Mouse (Mus musculus): ENCODE results near the gene Mtf1.
A peak's percentile ranks its signal among the peaks of the same experiment; 100 is the strongest.

The Mtf1 gene

DNA sequence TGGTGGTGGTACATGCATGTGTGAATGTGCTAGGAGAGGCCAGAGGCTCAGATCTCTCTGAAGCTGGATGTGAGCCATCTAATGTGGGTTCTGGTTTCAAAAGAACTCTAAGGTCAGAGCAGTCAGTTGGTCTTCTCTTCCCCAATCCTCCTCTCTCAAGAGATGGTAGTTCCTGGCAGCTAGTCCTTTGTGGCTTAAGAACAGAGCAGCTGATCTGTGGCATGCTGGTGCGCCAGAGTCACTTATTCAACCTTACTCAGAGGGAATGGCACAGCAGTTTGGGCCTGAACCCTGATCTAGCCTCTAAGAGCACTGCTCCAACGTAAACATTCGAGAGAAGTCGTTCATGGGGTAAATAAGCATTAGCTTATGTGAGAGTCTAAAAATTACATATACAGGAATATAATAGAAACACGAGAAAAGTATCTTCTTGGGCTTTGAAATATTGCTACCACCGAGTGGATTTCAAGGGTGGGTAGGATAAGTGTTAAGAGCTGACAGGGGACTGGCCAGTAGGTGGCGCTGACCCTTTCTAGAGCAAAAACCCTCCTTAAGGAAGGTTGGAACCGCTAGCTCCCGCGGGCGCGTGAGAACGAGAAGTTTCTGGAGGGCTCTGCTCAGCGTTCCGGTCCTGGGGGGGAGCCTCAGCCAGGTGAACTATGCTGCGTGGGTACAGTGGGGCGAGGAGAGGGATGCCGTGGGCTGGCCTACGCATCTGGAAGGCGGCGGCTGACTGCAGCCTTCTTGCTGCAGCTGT, at the start of gene Mtf1:
Gene Mtf1, plus strand, starts transcription at position 553 of the 757 bp plus-strand sequence.
- peak; percentile 46 to 91 for DNase-seq (ENCODE audit: low spot score in 2 of 2)

DNA sequence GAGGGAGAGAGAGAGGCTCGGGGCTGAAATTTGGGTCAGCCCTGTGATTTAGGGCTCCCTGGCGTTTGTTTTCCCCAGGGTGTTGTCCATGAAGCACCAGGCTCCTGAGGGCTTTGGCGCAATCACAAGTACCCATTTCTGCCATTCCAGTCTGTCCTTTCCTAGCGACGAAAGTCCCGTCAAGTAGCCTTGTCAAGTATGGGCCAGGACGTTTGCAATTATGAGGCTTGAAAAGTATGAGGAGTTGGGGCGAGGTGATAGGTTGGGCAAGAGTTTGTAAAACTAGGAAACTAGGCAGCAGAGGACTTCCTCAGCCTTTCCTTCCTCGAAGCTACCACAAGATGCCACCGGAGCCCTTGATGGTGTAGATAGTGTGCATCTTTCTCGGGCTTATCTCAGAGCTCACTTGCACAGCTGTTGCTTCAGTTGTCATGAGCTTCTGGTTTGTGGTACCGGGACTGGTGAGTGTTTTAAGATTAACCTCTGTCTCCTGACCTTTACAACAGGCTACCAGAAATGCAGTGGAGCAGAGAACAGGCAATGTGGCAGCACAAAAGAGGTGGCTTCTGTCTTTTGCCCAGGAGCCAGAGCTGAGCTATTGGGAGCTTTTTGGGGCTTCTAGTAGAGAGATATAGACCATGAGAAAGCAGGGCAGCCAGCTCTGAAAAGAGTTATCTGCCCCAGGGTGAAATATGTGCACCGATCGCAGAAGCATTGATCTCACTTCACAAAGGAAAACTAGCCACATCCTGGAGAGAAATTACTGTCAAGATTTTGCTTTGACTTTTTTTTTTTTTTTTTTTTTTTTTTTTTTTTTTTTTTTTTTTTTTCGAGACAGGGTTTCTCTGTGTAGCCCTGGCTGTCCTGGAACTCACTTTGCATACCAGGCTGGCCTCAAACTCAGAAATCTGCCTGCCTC, 49.4 kb upstream of the Mtf1 start:
- DNase-seq (ENCODE audit: low spot score in 2 of 2), result no peak

GRCm38 (mm10) chr4:124755526-124755925, 46.4 kb upstream of the Mtf1 start:
- DNase-seq (ENCODE audit: low spot score in 2 of 2), result no peak

DNA sequence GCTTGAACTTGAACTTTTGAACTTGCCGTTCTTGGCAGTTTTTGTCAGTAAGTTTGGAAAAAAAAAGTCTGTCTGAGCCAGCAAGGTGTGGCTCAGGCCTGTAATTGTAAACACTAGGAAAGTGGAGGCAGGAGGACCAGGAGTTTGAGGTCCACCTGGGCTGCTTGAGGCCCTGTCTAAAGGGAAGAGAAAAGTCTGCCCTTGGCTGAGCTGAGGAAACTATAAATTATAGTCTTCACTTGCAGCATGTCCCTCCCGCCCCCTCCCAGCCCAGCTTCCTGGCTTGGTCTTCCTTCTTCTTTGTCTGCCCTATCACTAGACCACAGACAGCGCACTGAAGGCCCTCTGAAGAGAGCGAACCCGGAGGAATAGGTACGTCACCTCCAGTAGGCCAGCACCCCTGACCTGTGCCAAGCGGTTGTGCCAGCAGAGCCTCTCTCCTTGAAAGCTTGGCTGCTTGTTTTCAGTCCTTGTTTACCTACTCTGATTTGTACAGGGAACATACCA, 42.5 kb upstream of the Mtf1 start:
- DNase-seq (ENCODE audit: low spot score in 2 of 2), result no peak

- DNase-seq (ENCODE audit: low spot score in 2 of 2), result no peak
Measured at GRCm38 (mm10) chr4:124761201-124761600, 40.7 kb upstream of the Mtf1 start.

DNA sequence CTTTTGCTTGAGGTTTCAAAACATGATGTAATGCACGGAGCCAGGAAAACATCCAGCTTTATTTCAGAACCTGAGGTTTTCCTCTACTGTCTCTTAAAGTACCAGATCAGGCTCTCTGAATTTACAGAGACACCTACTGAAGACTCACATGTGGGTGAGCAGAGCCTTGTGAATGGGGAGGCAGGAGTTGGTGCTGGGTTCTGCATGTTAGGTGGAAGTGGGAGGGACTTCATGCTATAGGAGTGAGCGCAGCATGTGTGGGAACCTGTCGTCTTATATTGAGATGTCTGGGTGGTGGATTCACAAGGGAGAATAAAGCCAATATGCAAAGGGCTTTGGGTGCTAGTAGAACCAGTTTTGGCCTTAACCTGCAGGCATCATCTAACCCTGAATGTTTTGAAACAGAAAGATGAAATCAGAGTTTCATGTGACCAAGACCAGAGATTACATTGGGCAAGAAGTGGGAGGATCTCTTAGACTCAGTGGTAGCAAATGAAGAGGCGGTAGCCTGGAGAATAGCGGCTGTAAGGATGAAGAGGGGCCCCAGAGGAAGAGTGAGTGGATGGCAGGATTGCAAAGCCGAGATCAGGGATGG, 38.9 kb upstream of the Mtf1 start:
- no peak for DNase-seq (ENCODE audit: low spot score in 2 of 2)

DNA sequence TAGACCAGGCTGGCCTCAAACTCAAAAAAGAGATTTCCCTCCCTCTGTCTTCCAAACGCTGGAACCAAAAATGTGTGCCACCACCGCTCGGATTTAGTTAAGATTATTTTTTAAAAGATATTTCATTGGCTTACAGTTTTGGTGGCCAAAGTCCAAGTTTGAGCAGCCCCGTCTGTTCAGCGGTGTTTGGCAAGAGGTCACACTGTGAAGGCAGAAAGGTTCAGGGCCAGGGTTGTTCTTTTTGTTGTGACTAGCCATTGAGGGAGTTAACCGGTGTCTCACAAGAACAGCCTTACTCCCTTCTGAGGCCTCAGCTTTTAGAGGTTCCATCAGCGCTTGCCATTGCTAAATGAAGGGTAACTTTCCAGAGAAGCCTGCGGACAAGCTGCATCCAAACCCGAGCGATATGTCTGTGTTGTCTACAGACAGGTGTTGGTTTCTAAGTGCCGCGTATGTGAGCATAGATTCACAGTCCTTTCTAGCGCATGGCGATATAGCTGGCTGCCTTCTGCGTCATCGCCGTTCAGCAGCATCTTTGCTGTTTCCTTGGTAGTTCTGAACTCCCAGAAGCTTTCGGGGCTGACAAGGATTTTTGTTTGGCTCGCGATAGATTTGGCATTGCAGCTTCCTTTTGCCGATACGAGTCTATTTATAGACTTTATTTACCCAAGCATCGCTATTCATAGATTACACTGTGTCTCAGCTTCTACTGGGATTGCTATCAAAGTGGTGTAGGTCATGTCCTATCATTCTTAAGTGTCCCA, 35.9 kb upstream of the Mtf1 start:
- peak in 1 of 2 experiments; percentile 46 for DNase-seq (ENCODE audit: low spot score in 2 of 2)

DNA sequence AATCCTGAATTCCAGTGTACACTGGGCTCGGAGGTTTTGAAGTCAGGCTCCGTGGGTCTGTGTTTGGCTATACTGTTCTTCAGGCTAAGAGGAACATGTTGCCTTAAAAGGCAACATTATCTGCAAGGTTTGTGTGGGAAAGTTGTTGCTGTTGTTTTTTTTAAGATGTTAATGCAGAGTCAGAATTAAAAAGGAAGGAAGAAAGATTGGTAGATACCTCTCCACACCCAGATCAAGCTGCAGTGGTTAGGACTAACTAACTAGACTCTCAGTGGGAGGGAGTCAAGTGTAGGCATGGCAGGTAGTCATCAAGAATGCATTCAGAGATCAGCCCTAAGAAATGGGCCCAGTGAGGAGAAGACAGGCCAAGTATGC, 35.4 kb upstream of the Mtf1 start:
- no peak for DNase-seq (ENCODE audit: low spot score in 2 of 2)

DNA sequence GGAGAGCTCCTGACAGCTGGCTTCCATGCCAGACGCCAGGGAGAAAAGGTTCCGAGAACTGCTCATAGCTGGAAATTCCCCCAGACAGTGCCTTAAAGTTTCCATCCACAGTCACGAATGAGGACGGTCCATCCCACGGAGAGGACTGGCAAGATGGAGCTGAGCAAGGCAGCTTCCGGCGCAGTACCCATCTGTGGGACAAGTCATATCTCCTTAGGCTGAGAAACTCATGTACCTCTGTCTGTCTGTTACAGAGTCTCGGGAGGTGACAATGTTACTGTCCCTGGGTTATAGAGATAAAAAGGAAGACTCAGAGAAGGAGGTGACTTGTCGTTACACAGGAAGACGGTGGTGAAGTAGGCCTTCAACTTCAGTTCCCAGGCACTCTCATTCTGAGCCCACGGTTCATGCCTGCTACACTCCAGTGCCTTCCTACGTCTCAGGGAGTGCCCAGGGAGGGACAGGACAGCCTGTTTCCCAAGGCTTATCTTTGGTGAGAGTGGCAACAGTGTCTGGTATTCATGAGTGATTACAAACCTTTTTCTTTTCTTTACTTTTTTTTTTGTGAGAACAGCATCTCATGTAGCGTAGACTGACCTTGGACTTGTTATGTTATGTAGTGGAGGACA, 32.8 kb upstream of the Mtf1 start:
- DNase-seq (ENCODE audit: low spot score in 2 of 2), result peak in 1 of 2 experiments; percentile 25

- DNase-seq (ENCODE audit: low spot score in 2 of 2), result peak in 1 of 2 experiments; percentile 65
Measured at GRCm38 (mm10) chr4:124770624-124771023, 31.3 kb upstream of the Mtf1 start.

GRCm38 (mm10) chr4:124772125-124772524, 29.8 kb upstream of the Mtf1 start:
- no peak for DNase-seq (ENCODE audit: low spot score in 2 of 2)

DNA sequence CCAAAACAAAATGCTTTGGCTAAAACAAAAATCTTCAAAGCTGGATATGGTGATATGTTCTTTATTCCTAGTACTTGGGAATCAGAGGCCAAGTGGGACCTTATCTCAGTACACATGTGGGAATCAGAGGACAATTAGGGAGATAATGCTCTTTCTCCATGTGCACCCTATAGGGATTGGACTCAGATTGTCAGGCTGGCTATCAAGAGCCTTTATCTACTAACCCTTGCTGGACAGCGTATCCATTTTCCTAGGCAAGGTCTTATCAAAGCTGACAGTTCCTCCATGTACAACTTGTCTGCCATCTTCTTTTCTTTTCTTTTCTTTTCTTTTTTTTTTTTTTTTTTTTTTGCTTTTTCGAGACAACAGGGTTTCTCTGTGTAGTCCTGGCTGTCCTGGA, 28.5 kb upstream of the Mtf1 start:
- no peak for DNase-seq (ENCODE audit: low spot score in 2 of 2)

GRCm38 (mm10) chr4:124773995-124774394, 27.9 kb upstream of the Mtf1 start:
- no peak for DNase-seq (ENCODE audit: low spot score in 2 of 2)

- DNase-seq (ENCODE audit: low spot score in 2 of 2), result no peak
Measured at GRCm38 (mm10) chr4:124774429-124774828, 27.5 kb upstream of the Mtf1 start.

DNA sequence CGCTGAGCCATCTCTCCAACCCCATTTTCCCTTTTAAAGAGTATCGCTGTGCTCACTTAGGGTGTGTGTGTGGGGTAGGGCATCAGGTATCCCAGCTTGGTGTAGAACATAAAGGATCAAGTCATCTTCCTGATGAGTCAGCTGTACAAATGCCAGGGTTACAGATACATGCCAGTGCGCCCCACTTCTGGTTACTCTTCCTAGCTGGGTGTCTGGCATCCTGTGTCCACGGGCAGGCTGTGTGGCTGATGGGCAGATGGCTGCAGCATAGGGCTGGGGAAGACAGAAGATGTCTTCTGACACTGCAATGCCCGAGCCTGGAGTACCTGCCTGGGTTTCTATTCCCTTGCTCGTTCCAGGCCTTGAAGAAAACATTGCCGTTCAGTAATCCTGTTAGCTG, 20.5 kb upstream of the Mtf1 start:
- DNase-seq (ENCODE audit: low spot score in 2 of 2), result no peak

GRCm38 (mm10) chr4:124782395-124782794, 19.5 kb upstream of the Mtf1 start:
- DNase-seq (ENCODE audit: low spot score in 2 of 2), result no peak

DNA sequence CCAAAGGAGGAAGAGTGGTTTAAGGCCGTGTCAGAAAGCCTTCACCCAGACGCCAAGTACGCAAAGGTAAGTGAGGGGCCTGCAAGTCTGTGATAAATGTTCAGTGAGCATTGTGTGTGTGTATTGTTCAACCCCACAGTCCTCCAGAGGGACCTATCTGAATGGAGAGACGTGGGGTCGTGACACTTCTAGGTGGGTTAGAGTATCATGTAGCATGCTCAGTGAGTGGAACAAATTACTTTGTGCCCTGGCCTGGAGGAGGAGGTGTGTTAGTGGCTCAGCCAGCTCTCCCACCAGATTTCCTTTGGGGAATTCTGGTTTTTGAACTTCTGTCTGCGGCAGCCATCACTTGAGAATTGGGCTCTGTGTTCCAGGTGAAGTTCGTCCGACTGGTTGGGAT, 18.0 kb upstream of the Mtf1 start:
- DNase-seq (ENCODE audit: low spot score in 2 of 2), result no peak

DNA sequence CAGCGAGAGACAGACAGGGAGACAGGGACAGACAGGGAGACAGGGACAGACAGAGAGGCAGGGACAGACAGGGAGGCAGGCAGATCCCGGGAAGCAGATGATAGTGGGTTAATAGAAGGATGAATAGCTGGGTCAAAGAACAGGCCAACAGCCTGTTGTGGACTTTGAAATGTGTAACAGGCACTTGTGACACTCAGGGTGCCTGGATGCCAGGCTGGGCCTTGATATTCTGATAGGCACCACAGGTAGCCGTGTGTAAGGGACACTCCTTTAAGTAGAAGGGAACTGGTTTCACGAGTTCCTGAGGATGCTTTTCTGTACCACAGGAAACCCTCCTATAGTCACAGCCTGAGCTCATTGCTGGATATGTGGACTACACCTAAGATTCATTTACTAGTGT, 11.9 kb upstream of the Mtf1 start:
- DNase-seq (ENCODE audit: low spot score in 2 of 2), result no peak

GRCm38 (mm10) chr4:124792114-124792513, 9.8 kb upstream of the Mtf1 start:
- no peak for DNase-seq (ENCODE audit: low spot score in 2 of 2)

DNA sequence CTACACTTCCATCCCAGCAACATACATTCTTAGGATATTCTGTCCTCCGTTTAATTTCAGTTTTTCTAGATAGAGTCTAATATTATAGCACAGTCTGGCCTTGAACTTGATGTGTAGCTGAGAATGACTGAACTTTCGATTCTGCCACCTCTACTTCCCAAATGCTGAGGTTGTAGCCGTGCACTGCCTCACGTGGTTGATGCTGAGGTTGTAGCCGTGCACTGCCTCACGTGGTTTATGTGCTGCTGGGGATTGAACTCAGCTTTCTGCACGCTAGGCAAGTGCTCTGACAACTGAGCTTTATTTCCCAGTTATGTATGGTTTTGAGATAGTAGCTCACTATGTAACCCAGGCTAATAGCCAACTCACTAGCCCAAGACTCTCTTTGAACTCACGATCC, 5.8 kb upstream of the Mtf1 start:
- DNase-seq (ENCODE audit: low spot score in 2 of 2), result no peak

- DNase-seq (ENCODE audit: low spot score in 2 of 2), result no peak
Measured at GRCm38 (mm10) chr4:124796913-124797312, 5.0 kb upstream of the Mtf1 start.

Measured in left cerebral cortex, adult 9 months (tissue).